Mouse (Mus musculus) intestine, postnatal 0 days (tissue): ENCODE results near the gene Notch2. TPM values are rescaled to one million over a fixed set of nuclear protein-coding genes. Genes with fewer than 3 reads are reported as not detected.

Experiments
- ATAC-seq: fragments of 200-750 bp; cut with Nextera tagmentation; 2 replicates; pipeline ENCODE4 v1.8.0; 2017; ENCODE audit warnings: mild to moderate bottlenecking, moderate TSS enrichment, moderate library complexity
- H3K27ac ChIP-seq: fragments of 300-500 bp; sonication (generic); 2 replicates; pipeline ENCODE4 v1.5.1; 2014; ENCODE audit warnings: mild to moderate bottlenecking, low read depth, low read length, moderate library complexity
- H3K27me3 ChIP-seq: fragments of 300-500 bp; sonication (generic); replicated peaks from 2 replicates; pipeline ENCODE4 v1.6.1; 2014; ENCODE audit warnings: low read length, mixed read lengths; ENCODE audit not compliant: control insufficient read depth, insufficient read depth
- H3K36me3 ChIP-seq: fragments of 300-500 bp; sonication (generic); 2 replicates; pipeline ENCODE4 v1.6.1; 2014; ENCODE audit warnings: mild to moderate bottlenecking, moderate library complexity; ENCODE audit not compliant: control insufficient read depth, insufficient read depth
- H3K4me1 ChIP-seq: fragments of 300-500 bp; sonication (generic); replicated peaks from 2 replicates; pipeline ENCODE4 v1.6.1; 2014; ENCODE audit warnings: antibody characterized with exemption, low read length, mixed read lengths; ENCODE audit not compliant: control insufficient read depth, insufficient read depth
- H3K4me2 ChIP-seq: fragments of 300-500 bp; sonication (generic); replicated peaks from 2 replicates; pipeline ENCODE4 v1.6.1; 2014; ENCODE audit warnings: low read depth, mild to moderate bottlenecking, moderate library complexity
- H3K4me3 ChIP-seq: fragments of 300-500 bp; sonication (generic); 2 replicates; pipeline ENCODE4 v1.5.1; 2014; ENCODE audit warnings: low read depth, low read length
- H3K9ac ChIP-seq: fragments of 300-500 bp; sonication (generic); 2 replicates; pipeline ENCODE4 v1.6.1; 2014; ENCODE audit warnings: mild to moderate bottlenecking, low read depth, low read length
- H3K9me3 ChIP-seq: fragments of 300-500 bp; sonication (generic); 2 replicates; pipeline ENCODE4 v1.6.1; 2016; ENCODE audit warnings: mixed run types; ENCODE audit not compliant: control insufficient read depth
- CTCF ChIP-seq: sonication (generic); IDR thresholded peaks from 2 replicates; pipeline ENCODE4 v1.5.1; 2016; ENCODE audit warnings: low read depth, mild to moderate bottlenecking, control low read depth, antibody characterized with exemption, moderate library complexity
- WGBS: fragments of 180-500 bp; shearing (Covaris S2); extraction: QIAGEN DNeasy Blood & Tissue Kit; methylation state at CpG from one replicate; pipeline ENCODE4 v1.1.7; 2014; 5-methylcytosine and 5-hydroxymethylcytosine counted together
- polyA plus RNA-seq: library from polyadenylated mRNA; unstranded; fragments of >200 nt; fragmentation: Nextera tagmentation; extraction: Ambion mirVana; gene quantifications from 2 replicates; pipeline ENCODE4 v1.2.1, GENCODE M21; 2015

Notch2 gene
- polyA plus RNA-seq, 1 experiment from 2014 or later, result 4.9 TPM

GRCm38 (mm10) chr3:98016901-98017591 lies 3.7 kb downstream of the Notch2 start:
- peaks cover 6% of the 10 kb centered on the region; the same call in 1 of the 2 replicates for H3K4me1 ChIP-seq
- no peak overlapping the region for H3K4me2 ChIP-seq
- TF ChIP-seq CTCF, result no peak
- no peak overlapping the region for H3K27ac ChIP-seq
- H3K27me3 ChIP-seq, result no peaks in the 10 kb centered on the region
- H3K4me3 ChIP-seq, result no peak overlapping the region
- ATAC-seq, result no peak
- H3K36me3 ChIP-seq, result 0 out of 2 replicates have a peak, but pooled peaks cover 7% of the 10 kb centered on the region
- 47% methylated on average over 5 of the region's 5 CpGs for WGBS
- no peaks in the 10 kb centered on the region for H3K9me3 ChIP-seq
- no peak overlapping the region for H3K9ac ChIP-seq

GRCm38 (mm10) chr3:98018187-98018586 lies 4.9 kb downstream of the Notch2 start:
- H3K4me1 ChIP-seq, result peaks cover 6% of the 10 kb centered on the region; the same call in 1 of the 2 replicates
- no peak overlapping the region for H3K4me2 ChIP-seq
- no peak overlapping the region for H3K27ac ChIP-seq

GRCm38 (mm10) chr3:98020431-98021229 lies 7.3 kb downstream of the Notch2 start:
- Histone ChIP-seq H3K36me3 (0 out of 2 replicates have a peak, but pooled peaks cover 7% of the 10 kb centered on the region), H3K4me1 (peaks cover 9% of the 10 kb centered on the region; the same call in 1 of the 2 replicates), H3K4me2 (no peak overlapping the region), H3K27me3 (no peaks in the 10 kb centered on the region), H3K9ac (no peak overlapping the region), H3K4me3 (no peak overlapping the region), H3K9me3 (no peaks in the 10 kb centered on the region), H3K27ac (no peak overlapping the region)
- TF ChIP-seq CTCF, result peak; percentile 47
- ATAC-seq, result no peak
- 66% methylated on average over 9 of the region's 9 CpGs for WGBS

More at GRCm38 (mm10) chr3:98018187-98018586, 4.9 kb downstream of the Notch2 start:
- ATAC-seq, result no peak
- 76% methylated on average over 4 of the region's 4 CpGs for WGBS
- Histone ChIP-seq H3K36me3 (0 out of 2 replicates have a peak, but pooled peaks cover 7% of the 10 kb centered on the region), H3K4me3 (no peak overlapping the region), H3K9me3 (no peaks in the 10 kb centered on the region), H3K27me3 (no peaks in the 10 kb centered on the region), H3K9ac (no peak overlapping the region)
- no peak for TF ChIP-seq CTCF

- 0 out of 2 replicates have a peak, but pooled peaks cover 6% of the 10 kb centered on the region for H3K36me3 ChIP-seq
- H3K27me3 ChIP-seq, result no peaks in the 10 kb centered on the region
- no peak for TF ChIP-seq CTCF
- H3K9ac ChIP-seq, result no peak overlapping the region
- 0 out of 2 replicates have a peak, but pooled peaks cover 9% of the 10 kb centered on the region for H3K4me1 ChIP-seq
- H3K4me3 ChIP-seq, result no peak overlapping the region
- 11% methylated on average over 13 of the region's 13 CpGs for WGBS
- ATAC-seq, result peak; percentile 21; the same call in 1 of the 2 replicates
- H3K9me3 ChIP-seq, result no peaks in the 10 kb centered on the region
- no peak overlapping the region for H3K27ac ChIP-seq
- H3K4me2 ChIP-seq, result peak overlapping the region; percentile 37
Measured at GRCm38 (mm10) chr3:98024288-98024848, 11.0 kb downstream of the Notch2 start.

GRCm38 (mm10) chr3:98025521-98025920 lies 12.2 kb downstream of the Notch2 start:
- H3K4me1 ChIP-seq, result 0 out of 2 replicates have a peak, but pooled peaks cover 9% of the 10 kb centered on the region
- no peaks in the 10 kb centered on the region for H3K36me3 ChIP-seq
- no peaks in the 10 kb centered on the region for H3K9me3 ChIP-seq
- no peak overlapping the region for H3K4me2 ChIP-seq
- peak overlapping the region; percentile 50; the same call in 1 of the 2 replicates for H3K27ac ChIP-seq
- no peak for TF ChIP-seq CTCF
- 41% methylated on average over 14 of the region's 14 CpGs for WGBS
- no peaks in the 10 kb centered on the region for H3K27me3 ChIP-seq
- ATAC-seq, result no peak
- no peak overlapping the region for H3K4me3 ChIP-seq
- no peak overlapping the region for H3K9ac ChIP-seq
